Mouse (Mus musculus): ENCODE data around the gene C1qtnf9. TPM values are rescaled to one million over a fixed set of nuclear protein-coding genes. Genes with fewer than 3 reads are reported as not detected.

C1qtnf9 gene
- polyA plus RNA-seq, 1 experiment: not detected

DNA sequence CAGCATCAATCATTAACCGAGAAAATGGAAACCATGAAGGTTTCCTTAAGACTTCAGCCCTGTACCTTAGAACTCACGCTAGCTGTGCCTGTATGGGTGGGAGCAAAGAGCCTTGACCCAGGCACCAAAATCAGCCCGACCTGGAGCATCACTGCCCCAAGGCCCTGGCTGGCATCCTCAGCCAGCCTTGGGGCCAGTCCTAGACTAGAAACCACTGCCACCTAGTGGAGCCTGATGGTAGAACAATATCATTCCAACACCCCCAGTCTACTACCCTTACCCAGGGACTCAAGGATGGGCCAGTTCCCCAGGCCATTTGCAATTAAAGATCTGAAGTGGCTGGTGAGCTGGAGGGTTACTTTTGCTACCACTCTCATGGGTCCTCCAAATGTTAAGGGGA, 22.2 kb downstream of the C1qtnf9 start:
- no peak overlapping the region for H3K4me3 ChIP-seq (ENCODE audit: insufficient read depth, low read depth, low read length)
- H3K27ac ChIP-seq (ENCODE audit: insufficient read depth, low read depth, low read length): no peak overlapping the region
- 44% methylated on average over 3 of the region's 3 CpGs for WGBS
- no peaks in the 10 kb centered on the region for H3K4me1 ChIP-seq (ENCODE audit: control insufficient read depth, insufficient read depth, low read length)
- no peak for TF ChIP-seq POLR2A (IDR thresholded peaks at IDR 0.05; ENCODE audit: insufficient read depth, low read depth, low read length)
- no peak for TF ChIP-seq CTCF (IDR thresholded peaks at IDR 0.05; ENCODE audit: insufficient read depth, low read depth, low read length)

DNA sequence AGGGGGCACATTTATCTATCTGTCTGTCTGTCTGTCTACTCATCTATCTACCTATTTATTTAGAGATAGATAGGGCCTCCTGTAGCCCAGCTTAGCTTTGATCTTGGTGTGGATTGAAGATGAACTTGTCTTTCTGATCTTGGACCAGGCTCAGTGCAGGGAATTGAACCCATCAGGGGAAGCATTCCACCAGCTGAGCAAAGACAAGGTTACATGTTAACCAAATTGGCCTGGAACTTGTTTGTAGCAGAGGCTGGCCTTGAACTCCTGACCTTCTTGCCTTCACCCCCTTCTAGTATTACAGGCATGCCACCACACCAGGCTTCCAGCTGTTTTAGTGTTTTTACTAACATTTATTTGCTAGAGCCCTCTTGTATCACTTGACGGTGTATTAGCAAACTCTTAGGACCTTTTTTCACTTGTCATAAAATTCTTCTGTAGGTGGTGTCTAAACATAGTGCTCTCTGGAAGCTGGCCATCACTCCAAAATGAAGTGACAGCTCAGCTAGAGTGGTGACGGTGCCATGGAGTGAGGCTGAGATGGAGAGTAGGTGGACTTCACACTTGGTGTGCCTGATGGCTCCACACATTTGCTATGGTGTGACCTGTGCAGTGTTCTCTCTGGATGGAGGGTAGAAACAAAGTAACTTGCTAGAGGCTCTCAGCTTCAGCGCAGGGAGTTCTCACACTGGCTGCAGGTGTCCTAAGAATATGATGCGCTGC, 28.8 kb downstream of the C1qtnf9 start:
- 82% methylated on average over 4 of the region's 4 CpGs for WGBS
- Histone ChIP-seq H3K4me3 (ENCODE audit: insufficient read depth, low read depth, low read length) (no peak overlapping the region), H3K27ac (ENCODE audit: insufficient read depth, low read depth, low read length) (no peak overlapping the region), H3K4me1 (ENCODE audit: control insufficient read depth, insufficient read depth, low read length) (no peaks in the 10 kb centered on the region)
- no peak for TF ChIP-seq CTCF (IDR thresholded peaks at IDR 0.05; ENCODE audit: insufficient read depth, low read depth, low read length)
- no peak for TF ChIP-seq POLR2A (IDR thresholded peaks at IDR 0.05; ENCODE audit: insufficient read depth, low read depth, low read length)

DNA sequence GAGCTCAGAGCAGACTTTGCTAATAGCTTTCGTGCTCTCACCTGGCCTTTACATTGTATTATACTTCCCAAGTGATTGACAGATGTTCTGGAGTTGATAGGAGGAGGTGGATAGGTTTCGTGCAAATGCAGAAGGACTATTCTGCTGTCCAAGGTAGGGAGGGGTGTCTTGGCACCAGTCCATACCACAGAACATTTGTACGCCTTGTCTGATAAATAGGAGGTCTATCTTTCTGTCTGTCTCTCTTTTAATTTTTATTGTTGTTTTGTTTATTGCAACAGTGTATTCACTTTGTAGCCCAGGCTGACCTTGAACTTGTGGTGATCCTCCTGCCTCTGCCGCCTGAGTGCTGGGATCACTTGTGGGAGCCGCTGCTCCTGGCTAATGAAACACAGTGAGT, 29.7 kb downstream of the C1qtnf9 start:
- Histone ChIP-seq H3K4me3 (ENCODE audit: insufficient read depth, low read depth, low read length) (no peak overlapping the region), H3K4me1 (ENCODE audit: control insufficient read depth, insufficient read depth, low read length) (no peaks in the 10 kb centered on the region), H3K27ac (ENCODE audit: insufficient read depth, low read depth, low read length) (no peak overlapping the region)
- WGBS: 95% methylated on average over 5 of the region's 5 CpGs
- no peak for TF ChIP-seq POLR2A (IDR thresholded peaks at IDR 0.05; ENCODE audit: insufficient read depth, low read depth, low read length)
- TF ChIP-seq CTCF (IDR thresholded peaks at IDR 0.05; ENCODE audit: insufficient read depth, low read depth, low read length): no peak

DNA sequence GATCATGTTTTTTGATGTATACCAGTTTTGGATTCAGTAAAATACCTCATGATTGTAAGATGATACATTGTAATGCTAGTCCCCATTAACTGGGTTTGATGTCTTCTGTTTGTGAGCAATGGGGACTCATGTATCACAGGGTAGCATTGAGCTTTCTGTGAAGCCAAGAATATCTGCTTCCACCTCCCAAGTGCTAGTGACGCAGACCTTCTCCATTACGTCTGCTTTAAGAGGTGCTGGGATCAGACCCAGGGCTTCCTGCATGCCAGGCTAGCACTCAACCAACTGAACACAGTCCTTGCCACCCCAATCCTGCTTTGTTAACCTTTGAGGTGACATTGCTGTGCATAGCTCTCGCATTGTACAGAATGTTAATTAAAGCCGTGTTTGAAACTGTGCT, 30.8 kb downstream of the C1qtnf9 start:
- no peak overlapping the region for H3K4me3 ChIP-seq (ENCODE audit: insufficient read depth, low read depth, low read length)
- WGBS: 93% methylated on average over 4 of the region's 4 CpGs
- TF ChIP-seq CTCF (IDR thresholded peaks at IDR 0.05; ENCODE audit: insufficient read depth, low read depth, low read length) (no peak), POLR2A (IDR thresholded peaks at IDR 0.05; ENCODE audit: insufficient read depth, low read depth, low read length) (no peak)
- no peak overlapping the region for H3K27ac ChIP-seq (ENCODE audit: insufficient read depth, low read depth, low read length)
- H3K4me1 ChIP-seq (ENCODE audit: control insufficient read depth, insufficient read depth, low read length): no peaks in the 10 kb centered on the region

DNA sequence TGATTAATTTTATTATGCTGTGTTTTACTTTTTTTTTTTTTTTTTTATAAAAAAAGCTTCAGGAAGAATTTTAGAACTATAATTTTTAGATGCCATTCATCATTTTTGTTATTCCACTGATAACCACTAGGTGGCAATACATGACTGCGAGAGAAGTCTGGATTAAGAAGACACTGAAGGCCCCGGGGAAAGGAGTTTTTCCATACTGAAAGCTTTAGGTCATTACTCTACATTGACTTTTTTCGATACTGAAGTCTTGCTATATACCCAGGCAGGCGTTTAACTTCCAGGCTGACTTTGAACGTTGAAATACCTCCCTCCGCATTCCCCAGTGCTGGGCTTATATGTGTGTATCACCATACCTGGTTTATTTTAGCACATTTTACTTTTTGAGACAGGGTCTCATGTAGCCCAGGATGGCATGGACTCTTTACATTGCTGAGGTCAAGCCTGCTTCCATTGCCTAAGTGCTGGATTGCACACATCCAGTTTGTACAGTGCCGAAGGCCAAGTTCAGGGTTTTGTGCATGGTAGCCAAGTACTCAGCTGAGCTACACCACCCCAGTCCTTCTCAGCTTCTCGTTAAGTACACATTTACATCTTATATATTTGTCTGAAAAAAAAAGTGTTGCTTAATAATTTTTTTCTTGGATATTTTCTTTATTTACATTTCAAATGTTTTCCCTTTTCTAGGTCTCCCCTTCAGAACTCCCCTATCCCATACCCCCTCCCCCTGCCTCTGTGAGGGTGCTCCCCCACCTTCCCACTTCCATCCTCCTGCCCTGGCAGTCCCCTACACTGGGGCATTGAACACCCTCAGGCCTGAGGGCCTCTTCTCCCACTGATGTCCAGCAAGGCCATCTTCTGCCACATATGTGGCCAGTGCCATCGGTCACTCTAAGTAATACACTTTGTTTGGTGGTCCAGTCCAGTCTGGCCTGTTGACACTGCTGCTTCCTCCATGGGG, 32.1 kb downstream of the C1qtnf9 start:
- Histone ChIP-seq H3K4me3 (ENCODE audit: insufficient read depth, low read depth, low read length) (no peak overlapping the region), H3K27ac (ENCODE audit: insufficient read depth, low read depth, low read length) (no peak overlapping the region), H3K4me1 (ENCODE audit: control insufficient read depth, insufficient read depth, low read length) (no peaks in the 10 kb centered on the region)
- no peak for TF ChIP-seq CTCF (IDR thresholded peaks at IDR 0.05; ENCODE audit: insufficient read depth, low read depth, low read length)
- TF ChIP-seq POLR2A (IDR thresholded peaks at IDR 0.05; ENCODE audit: insufficient read depth, low read depth, low read length): no peak
- WGBS: 50% methylated on average over 9 of the region's 9 CpGs

DNA sequence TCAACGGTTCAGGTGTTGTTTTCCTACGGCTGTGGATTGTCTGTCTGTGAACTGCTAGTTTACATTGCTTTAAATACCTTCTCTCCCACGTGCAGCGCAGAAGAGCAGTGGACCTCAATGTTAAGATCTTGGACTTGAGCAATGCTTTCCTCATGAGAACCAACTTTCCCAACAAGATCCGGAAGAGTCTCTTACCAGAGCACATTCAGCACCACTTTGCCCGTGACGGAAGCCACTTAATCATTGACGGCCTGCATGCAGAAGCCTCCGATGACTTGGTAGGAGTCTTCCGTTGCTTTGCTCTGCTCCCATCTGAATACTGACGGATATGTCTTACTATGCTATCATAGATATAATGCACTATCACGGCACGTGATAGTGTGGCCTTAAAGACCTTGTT, 34.1 kb downstream of the C1qtnf9 start:
- TF ChIP-seq CTCF (IDR thresholded peaks at IDR 0.05; ENCODE audit: insufficient read depth, low read depth, low read length) (no peak), POLR2A (IDR thresholded peaks at IDR 0.05; ENCODE audit: insufficient read depth, low read depth, low read length) (no peak)
- Histone ChIP-seq H3K4me1 (ENCODE audit: control insufficient read depth, insufficient read depth, low read length) (peaks cover 2% of the 10 kb centered on the region; the same call in 1 of the 2 replicates), H3K4me3 (ENCODE audit: insufficient read depth, low read depth, low read length) (no peak overlapping the region), H3K27ac (ENCODE audit: insufficient read depth, low read depth, low read length) (no peak overlapping the region)
- 97% methylated on average over 13 of the region's 13 CpGs for WGBS

DNA sequence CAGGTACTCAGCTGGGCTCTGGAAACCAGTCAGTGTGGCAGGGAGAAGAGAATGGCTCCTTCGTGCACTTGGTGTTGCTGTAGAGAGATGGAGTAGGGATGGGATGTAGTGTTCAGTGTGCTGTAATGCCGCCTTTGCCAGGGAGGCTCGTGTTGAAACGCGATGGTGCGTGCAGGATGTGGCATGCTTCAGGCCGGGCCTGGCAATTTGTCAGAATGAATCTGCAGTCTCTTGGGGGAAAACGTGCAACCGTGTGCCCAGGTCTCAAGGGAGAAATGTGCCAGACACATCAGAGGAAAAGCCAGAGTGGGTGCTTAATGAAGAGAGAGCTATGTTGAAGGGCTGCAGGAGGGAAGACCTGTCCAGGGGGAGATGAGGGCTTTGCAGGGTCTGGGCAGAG, 37.0 kb downstream of the C1qtnf9 start:
- WGBS: 88% methylated on average over 9 of the region's 9 CpGs
- TF ChIP-seq CTCF (IDR thresholded peaks at IDR 0.05; ENCODE audit: insufficient read depth, low read depth, low read length) (no peak), POLR2A (IDR thresholded peaks at IDR 0.05; ENCODE audit: insufficient read depth, low read depth, low read length) (no peak)
- H3K4me3 ChIP-seq (ENCODE audit: insufficient read depth, low read depth, low read length): no peak overlapping the region
- H3K27ac ChIP-seq (ENCODE audit: insufficient read depth, low read depth, low read length): no peak overlapping the region
- peaks cover 2% of the 10 kb centered on the region; the same call in 1 of the 2 replicates for H3K4me1 ChIP-seq (ENCODE audit: control insufficient read depth, insufficient read depth, low read length)

DNA sequence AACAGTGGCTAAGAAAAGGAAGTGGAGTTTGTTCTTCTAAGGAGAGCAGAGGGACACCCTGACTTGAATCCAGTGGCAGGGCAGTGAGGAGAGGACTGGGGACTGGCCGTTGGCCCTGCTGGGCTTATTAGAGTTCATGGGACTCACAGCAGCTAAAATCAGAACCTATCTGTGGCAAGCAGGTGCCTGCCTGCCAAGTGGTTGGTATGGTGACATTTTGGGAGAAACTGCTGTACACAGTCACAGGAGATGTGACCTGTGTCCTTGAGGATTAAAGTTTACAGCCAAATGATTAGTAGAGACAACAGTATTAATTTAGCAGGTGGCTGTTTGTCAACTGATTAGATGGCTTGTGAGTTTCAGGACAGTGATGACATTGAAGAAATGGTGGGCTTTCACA, 37.9 kb downstream of the C1qtnf9 start:
- Histone ChIP-seq H3K4me1 (ENCODE audit: control insufficient read depth, insufficient read depth, low read length) (peaks cover 2% of the 10 kb centered on the region; the same call in 1 of the 2 replicates), H3K27ac (ENCODE audit: insufficient read depth, low read depth, low read length) (no peak overlapping the region), H3K4me3 (ENCODE audit: insufficient read depth, low read depth, low read length) (no peak overlapping the region)
- WGBS: 87% methylated on average over 1 of the region's 1 CpGs
- no peak for TF ChIP-seq POLR2A (IDR thresholded peaks at IDR 0.05; ENCODE audit: insufficient read depth, low read depth, low read length)
- TF ChIP-seq CTCF (IDR thresholded peaks at IDR 0.05; ENCODE audit: insufficient read depth, low read depth, low read length): no peak

DNA sequence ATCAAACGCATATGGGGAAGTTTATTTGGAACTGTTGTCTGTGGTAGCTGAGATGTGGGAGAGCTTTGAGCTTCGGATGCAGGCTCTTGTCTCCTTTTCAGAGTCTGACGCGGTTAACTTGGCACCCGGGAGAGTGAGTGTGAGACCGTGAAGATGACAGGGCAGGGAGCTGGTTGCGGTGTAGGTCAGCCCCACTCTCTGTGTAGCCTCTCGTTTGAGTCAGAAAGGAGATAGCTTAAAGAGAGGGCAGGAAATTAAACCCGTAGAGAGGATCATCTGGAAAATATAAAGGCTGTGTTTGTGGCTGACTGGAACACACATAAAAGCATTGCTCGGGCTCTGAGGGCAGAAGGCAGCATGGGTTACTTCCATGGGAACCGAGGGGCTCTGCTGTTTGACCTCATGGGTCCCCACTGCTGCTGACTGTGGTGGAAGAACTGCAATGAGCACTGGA, 39.0 kb downstream of the C1qtnf9 start:
- WGBS: 55% methylated on average over 11 of the region's 11 CpGs
- Histone ChIP-seq H3K4me1 (ENCODE audit: control insufficient read depth, insufficient read depth, low read length) (peaks cover 2% of the 10 kb centered on the region; the same call in 1 of the 2 replicates), H3K4me3 (ENCODE audit: insufficient read depth, low read depth, low read length) (no peak overlapping the region), H3K27ac (ENCODE audit: insufficient read depth, low read depth, low read length) (no peak overlapping the region)
- TF ChIP-seq CTCF (IDR thresholded peaks at IDR 0.05; ENCODE audit: insufficient read depth, low read depth, low read length) (no peak), POLR2A (IDR thresholded peaks at IDR 0.05; ENCODE audit: insufficient read depth, low read depth, low read length) (no peak)
